Mouse (Mus musculus) left cerebral cortex, postnatal 4 days (tissue): ENCODE measurements at regions not wholly inside any gene's neighbourhood (a gene's known extent, or its start where the extent isn't known, plus 50 kb on each side); places are given as distances from the start of the nearest gene placed in this dataset.

Experiments used
- DNase-seq: peaks from one replicate; pipeline ENCODE4 v3.0.0-alpha.2; 2022
- intact Hi-C: fragments of 180-260 bp; cut with DNase I; formaldehyde crosslinking; loops from one replicate; pipeline ENCODE4 v1.15.1; 2025

DNA sequence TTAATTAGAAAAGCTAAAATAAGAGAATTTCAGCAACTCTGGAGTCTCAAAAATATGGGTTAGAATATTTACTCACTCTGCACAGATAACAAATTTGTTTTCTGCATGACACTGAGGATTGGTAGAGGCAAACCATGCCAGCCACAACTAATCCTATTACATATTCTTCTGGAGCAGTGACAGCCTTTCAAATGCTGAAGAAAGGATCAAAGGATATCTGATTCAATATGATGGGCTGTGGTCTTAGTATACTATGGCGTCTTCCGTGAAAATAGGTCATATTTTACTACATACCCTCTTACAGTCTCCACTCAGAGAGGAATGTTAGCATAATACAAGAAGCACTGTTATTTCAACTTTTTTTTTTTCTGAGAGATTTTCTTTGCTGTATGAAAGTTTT lies 1375.1 kb upstream of the Zeb2 start:
- intact Hi-C loops: no loop called here
- no peak for DNase-seq

DNA sequence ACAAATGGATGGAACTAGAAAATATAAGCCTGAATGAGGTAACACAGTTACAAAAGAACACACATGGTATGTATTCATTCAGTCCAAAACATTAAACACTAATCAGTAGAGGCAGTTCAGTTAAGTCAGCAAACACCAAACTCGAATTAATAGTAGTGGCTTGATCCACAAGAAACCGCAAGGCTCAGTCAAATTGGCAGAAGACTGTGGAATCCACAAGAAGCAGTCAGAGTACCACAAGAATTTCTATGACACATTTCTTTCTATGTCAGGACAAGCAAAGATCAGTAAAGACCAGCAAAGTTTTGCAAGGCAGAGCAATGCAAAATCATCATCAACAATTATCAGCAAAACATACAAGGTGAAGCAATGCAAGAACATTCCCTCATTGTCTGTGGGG lies 1373.9 kb upstream of the Zeb2 start:
- intact Hi-C loops: no loop called here

DNA sequence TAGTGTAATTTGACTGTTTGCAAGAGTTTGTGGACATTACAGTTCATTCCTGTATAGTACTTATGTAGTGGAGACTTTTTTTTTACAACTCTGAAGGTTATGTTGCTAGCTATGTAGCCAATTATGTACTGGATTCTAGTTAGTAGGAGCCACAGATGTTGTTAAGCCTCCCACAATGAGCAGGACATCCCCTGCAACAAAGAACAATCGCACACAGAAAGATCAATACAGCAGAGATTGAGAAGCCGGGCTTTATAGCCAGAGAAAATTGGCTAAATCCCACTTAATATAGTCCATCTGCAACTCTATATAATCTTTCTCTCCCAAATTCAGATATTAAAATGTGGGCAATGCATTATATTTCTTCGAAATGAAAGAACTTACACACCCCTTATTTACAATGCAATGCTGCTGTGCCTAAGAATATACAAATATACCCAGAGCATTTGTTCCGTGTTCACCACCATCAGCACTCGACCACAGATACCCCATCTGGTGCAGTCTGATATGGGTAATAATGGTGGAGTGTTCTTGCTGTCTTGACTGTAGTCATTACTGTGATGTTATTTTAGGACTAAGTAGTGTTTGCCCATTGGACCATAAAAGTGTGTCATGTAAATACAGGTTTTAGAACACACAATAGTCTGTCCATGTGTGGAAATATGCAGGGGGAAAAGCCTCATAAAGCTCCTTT lies 1351.9 kb upstream of the Zeb2 start:
- intact Hi-C loops: no loop called here
- no peak for DNase-seq

More for the DNA sequence above, 1373.9 kb upstream of the Zeb2 start:
- no peak for DNase-seq

DNA sequence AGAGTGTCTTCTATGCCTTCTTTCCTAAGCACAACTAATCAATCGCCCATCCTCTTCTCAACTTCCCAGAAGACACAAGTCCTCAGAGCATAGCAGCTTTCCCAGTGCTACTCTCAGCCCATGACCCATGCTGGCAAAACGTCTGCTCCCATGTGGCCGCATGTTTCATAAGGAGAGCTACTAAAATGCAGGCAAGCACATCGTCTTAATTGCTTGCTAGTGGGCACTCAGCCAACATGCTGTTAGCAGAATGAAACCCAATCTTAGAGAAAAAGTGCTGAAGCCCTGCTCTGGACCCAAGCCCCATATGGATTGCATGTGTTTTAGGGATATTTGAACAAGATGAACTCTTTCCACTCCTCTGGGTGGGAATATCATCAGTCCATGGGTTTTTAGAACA lies 1348.2 kb upstream of the Zeb2 start:
- intact Hi-C loops: no loop called here
- peak; percentile 57 for DNase-seq

DNA sequence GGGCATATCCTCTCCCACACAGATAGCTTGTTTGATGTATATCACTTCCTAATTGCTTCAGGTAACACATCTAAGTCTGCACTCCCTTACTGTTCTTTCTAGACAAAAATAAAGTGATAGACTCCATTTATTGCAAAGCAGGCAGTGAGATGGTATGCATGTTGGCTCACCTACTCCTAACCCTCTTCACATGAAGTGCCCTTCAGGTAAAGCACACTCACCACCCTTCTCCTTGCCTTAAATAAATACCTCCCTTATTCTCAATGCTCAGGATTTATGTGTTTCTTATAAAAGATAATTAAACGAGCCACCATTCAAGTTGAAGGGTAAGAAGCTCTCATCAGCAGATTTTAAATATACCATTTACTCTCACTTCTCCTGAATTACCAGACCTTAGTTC lies 1347.7 kb upstream of the Zeb2 start:
- no peak for DNase-seq

DNA sequence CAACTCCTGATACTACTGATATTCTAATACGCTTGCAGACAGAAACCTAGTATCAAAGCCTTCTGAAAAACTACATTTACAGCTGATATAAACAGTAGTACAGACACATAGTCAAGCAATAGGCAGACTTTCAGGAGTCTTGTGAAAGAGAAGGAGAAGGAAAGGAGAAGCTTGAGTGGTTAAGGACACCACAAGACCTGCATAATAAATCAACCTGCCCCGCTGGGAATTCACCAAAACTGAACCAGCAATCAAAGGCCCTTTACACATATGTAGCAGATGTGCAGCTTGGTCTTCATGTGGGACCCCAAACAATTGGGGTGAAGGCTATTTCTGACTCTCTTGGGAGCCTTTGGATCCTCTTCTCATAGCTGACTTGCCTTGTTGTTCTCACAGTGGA lies 1345.5 kb upstream of the Zeb2 start:
- DNase-seq: no peak
- intact Hi-C loops: no loop called here

More for the DNA sequence above, 1347.7 kb upstream of the Zeb2 start:
- intact Hi-C loops: no loop called here

DNA sequence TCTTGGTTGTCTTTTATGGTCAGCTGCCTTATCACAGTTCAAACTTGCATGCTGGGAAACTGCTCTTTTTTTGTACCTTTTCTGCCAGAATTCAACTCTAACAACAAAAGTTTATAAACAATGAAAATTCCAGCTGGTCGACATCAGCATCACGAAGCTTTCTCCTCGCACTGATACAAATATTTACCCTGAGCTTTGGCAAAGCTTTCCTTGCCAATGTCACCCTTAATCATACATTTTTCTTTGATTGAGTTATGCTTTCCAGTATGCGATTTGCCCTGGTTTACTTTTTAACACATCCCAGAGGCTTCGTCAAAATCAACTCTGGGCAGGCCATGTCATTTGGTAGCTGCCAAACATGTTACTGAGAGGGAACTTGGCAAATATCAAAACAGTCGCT lies 1333.5 kb upstream of the Zeb2 start:
- DNase-seq: no peak
- intact Hi-C loops: no loop called here

DNA sequence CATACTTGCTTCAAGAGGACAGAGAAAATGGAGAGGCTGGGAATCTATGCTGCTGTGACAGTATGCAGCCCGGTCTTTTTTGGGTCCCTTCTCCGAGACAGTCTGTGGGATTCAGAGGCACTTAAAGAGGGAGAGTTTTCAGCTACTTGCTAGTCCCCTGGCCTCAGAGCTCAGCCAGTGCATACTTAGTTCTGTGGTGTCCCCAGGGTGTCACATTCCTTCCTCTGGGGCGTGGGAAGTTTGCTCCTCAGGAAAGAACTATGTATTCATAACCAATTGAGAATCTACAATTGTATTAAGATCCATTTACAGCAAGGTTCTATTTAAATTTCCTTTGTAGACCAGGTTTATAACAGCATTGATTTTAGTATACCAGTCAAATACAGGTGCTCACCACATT lies 1328.1 kb upstream of the Zeb2 start:
- intact Hi-C loops: loop anchor here (10.0 kb wide), 1 partner anchor 849 kb away; no protein-coding TSS in a partner anchor
- DNase-seq: no peak

DNA sequence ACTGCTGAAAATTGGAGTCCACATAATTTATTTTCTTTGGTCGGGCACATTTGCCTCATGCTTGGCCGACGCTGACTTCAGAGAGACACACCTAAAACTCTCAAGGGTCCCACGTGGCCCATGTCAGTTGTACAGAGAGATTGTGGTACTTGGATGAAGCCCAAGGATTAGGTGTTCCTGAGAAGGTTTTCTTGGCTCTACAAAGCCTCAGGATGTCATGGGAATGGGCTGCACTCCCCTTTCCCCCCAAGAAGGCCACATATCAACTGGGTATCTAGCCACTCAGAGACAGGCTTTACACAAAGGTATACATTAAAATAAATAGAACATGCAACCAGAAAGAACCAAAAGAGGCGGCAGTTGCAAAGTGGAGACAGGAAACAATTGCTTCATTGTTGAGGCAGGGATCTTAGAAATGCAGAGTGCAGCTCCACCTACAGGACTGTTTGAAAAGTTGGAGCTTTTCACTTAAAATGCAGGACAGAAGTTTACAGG lies 1326.5 kb upstream of the Zeb2 start:
- DNase-seq: peak; percentile 32
- intact Hi-C loops: loop anchor here (5.0 to 10.0 kb wide), 2 partner anchors 851 to 1326 kb away; partner anchors contain the start of gene Zeb2

DNA sequence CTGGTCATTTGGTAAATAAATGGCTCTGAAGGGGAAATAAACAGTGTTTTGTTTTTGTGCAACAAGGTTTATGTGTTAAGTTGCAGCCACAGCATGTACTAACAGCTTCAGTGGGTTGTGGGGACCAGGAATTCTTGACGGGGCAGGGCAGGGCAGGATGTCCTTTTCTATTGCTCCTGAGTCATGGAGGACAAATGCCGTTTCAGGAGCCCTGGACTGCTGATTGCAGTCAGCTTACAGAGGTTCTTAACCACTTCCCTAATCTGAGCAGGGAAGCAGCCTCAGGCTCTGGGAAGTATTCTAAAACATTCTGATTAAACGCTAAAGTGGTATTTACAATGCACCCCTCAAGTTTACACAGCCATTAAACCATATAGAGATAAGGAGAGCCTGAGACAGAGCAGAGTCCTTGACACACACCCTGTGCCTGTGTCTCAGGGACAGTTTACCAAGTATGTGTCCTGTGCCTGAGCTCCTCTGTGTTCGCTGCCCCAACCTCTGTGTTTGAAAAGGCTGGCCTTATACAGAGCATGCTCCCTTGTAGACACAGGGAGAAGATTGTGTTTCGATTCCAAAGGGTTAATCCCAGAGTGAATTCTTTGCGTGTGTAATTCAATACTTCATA lies 1326.0 kb upstream of the Zeb2 start:
- intact Hi-C loops: loop anchor here (5.0 to 10.0 kb wide), 2 partner anchors 852 to 1326 kb away; partner anchors contain the start of gene Zeb2
- no peak for DNase-seq

DNA sequence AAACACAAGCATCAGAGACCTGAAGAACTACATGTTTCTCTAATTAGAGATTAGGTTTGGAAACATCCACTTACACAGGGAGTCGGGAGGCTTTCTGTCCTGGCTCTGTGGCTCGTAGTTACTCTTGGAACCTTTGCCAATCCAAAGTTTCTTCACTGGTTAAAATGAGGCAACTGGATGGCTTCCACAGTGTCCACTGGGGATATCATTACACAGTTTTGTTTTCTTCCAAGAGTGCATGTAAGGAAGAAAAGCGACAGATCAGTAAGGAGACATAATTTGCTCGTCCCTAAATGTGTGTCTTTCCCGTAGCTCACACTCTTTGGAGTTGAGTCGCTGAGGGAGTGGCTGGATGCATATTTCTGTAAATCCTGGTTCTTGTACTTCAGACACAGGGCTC lies 1325.4 kb upstream of the Zeb2 start:
- intact Hi-C loops: loop anchor here (5.0 to 10.0 kb wide), 2 partner anchors 852 to 1325 kb away; partner anchors contain the start of gene Zeb2
- no peak for DNase-seq

DNA sequence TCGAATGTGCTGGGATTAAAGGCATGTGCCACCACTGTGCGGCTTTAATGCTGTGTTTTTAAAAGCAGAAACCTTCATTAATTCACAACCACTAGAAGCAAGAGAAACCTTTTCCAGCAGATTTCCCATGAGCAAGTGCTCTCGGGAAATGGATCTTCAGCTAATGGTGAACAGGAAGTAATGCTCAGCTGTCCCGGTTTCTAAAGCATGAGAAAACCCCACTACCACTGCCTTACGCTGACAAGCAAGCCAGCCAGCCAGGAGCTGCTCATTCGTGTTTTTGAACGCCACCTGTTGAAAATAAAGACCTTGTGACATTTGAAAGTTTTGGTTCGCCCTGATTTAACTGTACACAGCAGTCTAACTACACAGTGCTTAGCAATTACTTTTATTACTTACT lies 1324.7 kb upstream of the Zeb2 start:
- intact Hi-C loops: loop anchor here (5.0 to 10.0 kb wide), 2 partner anchors 853 to 1325 kb away; partner anchors contain the start of gene Zeb2
- no peak for DNase-seq

DNA sequence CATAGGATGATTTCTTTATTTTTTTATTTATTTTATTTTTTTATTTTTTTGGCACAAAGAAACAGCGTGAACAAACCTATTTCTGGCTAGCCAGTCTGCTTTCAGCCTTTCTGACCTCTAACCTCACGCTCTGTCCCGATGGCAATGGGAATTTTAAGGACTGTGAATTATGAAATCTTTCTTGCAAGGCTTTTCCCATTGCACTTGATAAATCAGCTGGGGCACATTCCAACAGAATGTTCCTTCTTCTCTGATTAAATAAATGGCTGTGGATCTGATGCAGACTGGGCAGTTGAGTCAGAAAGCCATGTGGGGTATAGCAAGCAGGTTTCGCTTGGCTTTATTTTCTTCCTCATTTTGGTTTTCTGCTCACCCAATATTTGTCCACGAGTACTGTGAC lies 1324.2 kb upstream of the Zeb2 start:
- DNase-seq: no peak
- intact Hi-C loops: loop anchor here (5.0 to 10.0 kb wide), 2 partner anchors 853 to 1324 kb away; partner anchors contain the start of gene Zeb2

DNA sequence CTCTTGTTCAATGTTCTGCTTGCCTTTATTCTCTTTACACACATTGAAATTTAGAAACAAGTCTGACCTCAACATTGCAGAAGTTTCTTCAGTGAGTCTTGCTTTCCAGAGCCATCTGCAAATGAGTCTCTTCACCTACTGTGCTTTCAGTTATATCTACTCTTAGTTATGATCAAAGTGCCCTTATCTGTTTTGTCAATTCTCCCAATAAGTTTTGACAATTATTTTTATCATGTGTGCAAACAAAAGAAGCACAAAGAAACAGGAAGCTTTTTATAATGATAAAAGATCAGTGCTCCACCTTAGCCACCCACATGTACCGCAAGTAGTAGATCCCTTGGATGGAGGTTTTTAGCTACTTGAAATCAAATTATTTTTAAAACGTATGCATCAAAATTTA lies 1322.8 kb upstream of the Zeb2 start:
- intact Hi-C loops: loop anchor here (5.0 to 10.0 kb wide), 2 partner anchors 855 to 1323 kb away; partner anchors contain the start of gene Zeb2
- no peak for DNase-seq

DNA sequence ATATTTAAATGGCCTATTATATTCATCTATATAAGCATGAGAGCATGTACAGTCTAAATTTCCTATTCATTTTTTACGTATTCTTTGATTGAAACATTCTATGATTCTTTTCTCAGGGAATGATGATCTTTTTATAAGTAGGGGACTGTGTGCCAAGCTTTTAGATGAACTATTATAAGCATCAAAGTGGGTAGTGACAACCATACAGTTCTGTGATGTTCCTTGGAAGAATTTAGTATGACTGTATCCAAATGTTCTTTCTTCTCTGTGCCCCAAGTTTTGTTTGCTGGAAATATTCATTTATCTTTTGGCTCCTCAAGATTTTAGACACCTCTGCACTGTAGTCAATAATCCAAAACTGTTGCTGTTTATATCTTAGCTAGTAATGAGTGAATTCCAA lies 1301.1 kb upstream of the Zeb2 start:
- no peak for DNase-seq
- intact Hi-C loops: no loop called here

DNA sequence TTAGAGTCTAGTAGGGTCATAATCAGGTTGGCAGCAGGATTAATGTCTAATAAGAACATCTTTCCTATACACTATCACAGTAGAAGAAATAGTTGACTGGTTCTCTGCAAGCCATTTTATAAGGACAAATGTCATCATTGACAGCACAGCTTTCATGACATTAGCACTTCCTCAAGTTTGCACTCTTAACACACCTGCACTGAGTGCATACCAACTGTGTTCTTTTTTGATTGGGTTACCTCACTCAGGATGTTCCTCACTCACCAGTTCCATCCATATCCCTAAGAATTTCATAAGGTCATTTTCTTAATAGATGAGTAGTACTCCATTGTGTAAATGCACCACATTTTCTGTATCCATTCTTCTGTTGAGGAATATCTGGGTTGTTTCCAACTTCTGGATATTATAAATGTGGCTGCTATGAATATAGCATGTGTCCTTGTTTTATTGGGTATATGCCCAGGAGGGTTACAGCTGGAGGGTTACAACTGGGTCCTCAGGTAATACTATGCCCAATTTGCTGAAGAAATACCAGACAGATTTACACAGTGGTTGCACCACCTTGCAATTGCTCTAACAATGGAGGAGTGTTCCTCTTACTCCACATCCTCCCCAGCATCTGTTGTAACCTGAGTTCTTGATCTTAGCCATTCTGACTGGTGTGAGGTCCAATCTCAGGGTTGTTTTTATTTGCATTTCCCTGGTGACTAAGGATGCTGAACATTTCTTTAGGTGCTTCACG lies 1285.3 kb upstream of the Zeb2 start:
- intact Hi-C loops: no loop called here
- no peak for DNase-seq

DNA sequence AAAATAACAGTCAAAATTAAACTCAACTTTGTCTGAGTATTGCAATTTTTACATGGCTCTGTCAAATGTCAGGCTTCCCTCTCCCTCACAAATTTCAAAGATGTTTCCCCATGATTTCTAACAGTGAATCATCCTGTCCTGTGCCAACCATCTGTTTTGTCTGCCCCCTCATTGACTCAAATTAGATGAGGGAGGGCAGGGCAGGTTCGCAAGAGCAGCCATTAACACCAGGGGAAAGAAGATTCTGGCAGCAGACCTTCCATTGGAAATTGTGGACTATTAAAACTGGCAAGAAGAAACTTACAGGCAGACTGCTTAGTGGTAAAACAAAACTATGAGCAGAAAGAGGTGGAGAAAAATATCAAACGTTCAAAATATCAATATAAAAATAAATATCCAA lies 1277.0 kb upstream of the Zeb2 start:
- intact Hi-C loops: no loop called here
- DNase-seq: peak; percentile 27

DNA sequence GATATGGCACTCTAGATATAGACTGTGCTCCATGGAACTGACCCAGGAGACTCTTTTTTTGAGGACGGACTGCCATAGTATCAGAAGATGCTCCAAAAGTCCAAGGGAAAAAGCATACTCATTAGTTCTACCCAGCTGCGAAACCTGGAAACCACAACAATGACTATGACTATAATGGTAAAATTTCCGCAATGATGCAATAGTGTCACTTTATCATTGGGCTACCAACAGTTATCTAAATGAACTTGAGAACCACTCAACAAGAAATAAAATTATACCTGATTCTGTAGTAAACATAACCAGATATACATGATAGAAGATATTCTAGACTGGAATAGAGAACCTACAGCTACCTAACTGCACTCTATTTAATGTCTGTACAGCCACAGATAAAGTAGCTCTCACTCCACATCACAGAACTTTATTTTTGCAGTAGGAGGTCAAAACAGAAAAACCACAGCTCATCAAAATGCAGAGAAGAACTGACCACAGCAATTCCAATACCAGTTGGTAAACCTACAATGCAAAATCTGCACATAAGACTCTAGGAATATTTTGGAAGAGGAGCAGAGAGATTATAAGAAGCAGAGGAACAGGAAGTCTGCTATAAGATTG lies 1255.8 kb upstream of the Zeb2 start:
- DNase-seq: no peak
- intact Hi-C loops: no loop called here

DNA sequence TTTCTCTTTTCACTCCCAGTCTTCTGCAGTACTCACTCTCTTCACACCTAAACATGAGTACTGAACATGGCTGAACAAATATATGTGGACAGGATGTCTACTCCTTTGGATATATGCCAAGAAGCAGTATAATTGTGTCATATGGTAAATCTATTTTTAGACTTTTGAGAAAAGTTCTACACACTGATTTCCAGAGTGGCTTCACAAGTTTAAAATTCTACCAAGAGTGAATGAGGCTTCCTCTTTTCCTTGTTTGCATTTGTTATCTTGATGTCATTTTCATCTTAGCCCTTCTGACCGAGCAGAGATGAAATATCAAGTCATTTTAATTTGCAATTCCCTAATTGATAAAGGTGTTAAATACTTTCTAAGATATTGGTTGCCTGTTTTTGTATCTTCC lies 1254.6 kb upstream of the Zeb2 start:
- intact Hi-C loops: no loop called here
- DNase-seq: no peak

DNA sequence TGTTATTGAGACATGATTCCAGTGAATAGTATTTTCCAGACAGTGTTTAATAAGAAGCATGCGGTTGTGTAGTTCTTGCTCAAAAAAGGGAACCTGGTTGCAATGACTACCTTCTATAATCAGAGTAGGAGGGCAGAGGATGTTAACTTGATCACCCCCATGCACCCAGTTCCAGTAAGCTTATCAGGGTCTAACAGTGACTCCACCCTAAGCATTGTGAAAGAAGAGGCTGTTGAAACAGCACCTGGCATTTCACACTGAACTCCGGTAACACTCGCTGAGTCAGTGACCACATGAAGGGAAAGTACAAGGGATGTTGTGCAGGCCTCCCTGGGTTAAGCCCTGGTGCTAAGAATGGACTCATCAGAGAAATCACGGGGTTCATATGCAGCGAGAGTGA lies 1253.8 kb upstream of the Zeb2 start:
- intact Hi-C loops: no loop called here
- DNase-seq: no peak

DNA sequence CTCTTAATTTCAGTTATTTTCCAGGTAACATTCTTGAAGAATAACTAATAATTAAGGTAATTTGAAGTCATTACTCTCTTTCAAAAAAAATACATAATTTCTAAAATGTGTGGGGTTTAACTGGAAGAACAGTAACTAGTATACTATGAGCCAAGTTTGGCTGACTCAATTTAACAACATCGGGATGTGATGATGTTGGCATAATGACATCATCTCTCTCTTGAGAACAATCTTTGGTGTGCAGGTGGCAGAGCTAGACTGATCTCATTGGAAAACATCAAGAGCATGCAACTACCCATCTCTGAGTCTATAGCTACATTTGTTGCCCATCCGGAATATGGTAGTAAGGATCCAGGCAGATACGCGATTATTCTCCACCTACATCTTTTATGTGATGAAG lies 1251.7 kb upstream of the Zeb2 start:
- DNase-seq: no peak
- intact Hi-C loops: no loop called here
